Mouse (Mus musculus) left cerebral cortex, postnatal 4 days (tissue): ENCODE measurements around the gene Nmnat2. TPM values are rescaled to one million over a fixed set of nuclear protein-coding genes. Genes with fewer than 3 reads are reported as not detected.

Source experiments
- DNase-seq: peaks from one replicate; pipeline ENCODE4 v3.0.0-alpha.2; 2022
- intact Hi-C: fragments of 180-260 bp; cut with DNase I; formaldehyde crosslinking; loops from one replicate; pipeline ENCODE4 v1.15.1; 2025
- total RNA-seq, 2 experiments: library from RNA; stranded (reverse); gene quantifications; 2 replicates each; pipeline ENCODE4 v1.2.3; 2021

Gene Nmnat2
- total RNA-seq, 2 experiments from 2014 or later, result 152 to 155 TPM

DNA sequence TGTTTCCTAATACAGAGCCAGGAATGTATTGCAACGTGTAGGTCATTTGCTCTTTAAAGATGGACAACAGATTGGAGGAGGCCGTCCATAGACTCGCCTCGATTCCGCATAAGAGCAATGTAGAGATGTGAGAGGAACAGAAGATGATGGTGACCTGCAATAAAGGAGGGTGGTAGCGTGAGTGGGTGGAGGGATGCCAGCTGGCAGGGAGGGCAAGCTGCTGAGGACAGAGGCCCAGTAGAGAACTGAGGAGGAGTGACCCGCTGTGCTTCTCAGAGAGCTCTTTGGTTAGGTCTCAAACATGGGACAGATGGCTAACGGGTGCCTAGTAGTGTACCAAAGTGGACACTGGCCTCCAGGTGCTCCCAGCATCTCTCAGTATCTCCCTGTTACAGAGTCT, 23.9 kb downstream of the Nmnat2 start:
- DNase-seq, result no peak
- intact Hi-C loops, result no loop called here

DNA sequence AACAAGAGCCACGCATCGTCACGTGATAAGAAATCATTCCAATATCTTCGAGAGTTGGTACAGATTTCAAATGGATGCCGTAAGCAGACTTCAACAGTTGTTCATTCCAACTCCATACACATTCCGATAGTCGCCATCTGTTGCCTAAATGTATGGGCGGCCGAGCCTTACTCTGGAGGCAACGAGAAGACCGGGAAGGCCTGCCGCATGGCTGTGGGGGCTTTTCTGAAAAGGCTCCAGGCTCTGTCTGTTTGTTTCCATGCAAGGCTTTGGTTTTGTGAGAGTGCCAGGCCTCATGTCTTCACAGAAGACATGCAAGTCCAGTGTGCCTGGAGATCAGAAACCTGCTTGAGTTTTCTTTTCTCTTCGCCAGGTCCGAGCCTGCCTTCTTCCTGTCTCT, 28.6 kb downstream of the Nmnat2 start:
- intact Hi-C loops, result no loop called here
- no peak for DNase-seq

DNA sequence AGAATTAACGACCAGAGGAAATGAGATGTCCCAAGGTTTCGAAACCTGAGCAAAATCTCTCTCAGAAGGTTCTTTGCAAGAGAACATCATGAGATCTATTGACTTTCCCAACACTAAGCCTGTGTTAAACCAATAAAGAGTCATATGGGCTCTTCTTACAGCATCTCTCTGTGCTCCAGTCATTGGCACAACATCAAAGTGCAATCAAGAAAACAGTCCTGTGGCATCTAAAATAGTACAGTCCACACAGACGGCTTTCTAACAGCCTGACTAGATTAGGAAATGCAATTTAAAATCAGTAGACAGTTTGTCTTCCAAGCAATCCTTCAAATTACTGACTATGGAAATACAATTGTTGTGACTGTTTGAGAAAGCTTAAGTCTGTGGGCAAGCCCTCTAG, 32.2 kb downstream of the Nmnat2 start:
- no peak for DNase-seq

DNA sequence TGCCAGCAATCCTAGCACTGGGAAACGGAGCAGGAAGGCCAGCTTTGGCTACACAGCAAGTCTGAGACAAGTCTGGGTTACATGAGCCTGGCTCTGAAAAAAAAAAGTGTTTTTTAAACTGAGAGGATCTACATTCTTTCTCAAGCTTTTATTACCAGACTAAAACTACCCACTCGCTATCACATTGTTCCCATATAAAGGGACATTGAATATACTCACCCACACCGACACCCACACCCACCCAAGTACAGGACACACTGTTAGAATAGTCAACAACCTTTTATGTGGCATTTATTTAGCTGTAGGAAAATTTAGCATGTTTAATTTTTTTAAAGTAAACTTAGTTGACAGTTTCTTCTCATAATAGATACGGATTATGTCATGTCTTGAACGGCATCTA, 35.3 kb downstream of the Nmnat2 start:
- intact Hi-C loops, result no loop called here
- no peak for DNase-seq

More for the DNA sequence above, 32.2 kb downstream of the Nmnat2 start:
- intact Hi-C loops, result no loop called here

DNA sequence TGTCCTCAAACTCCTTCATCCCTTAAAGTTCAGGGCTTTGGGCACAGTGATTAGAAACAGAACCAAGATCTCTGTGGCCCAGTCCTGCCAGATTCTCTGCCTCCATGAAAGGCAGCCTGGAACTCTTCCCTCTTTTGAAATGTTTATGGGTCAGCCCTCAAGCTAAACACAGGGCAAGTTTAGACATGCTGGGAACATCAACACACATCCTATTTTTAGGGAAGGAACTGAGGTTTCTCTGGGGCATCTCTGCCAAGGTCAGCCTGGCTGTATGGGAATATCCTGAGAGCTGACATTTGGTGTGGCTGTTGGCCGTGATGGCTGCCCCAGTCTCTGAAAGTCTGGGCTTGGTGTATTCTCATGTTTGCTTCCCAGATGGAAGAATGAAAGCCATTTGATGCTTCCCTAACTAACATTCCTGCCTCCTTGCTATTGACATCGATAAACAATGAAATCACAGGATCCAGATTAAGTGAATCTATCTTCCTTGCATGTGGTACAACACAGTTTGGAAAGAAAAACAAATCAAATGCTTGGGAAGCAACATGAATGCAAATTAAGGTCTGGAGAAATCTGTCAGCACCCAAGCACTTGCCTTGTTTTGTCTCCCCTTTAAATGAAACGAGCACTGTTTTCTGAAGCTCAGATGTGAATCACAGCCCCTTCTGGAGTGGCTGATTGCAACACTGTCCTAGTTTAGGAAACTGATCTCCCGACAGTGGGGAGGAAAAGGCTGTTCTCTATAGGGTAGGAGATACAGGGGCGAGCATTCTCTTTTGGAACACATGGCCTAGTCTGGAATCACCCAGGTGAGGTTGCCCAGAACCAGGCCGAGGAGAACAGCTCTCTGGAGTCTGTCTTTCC, 37.7 kb downstream of the Nmnat2 start:
- DNase-seq, result no peak
- intact Hi-C loops, result no loop called here

DNA sequence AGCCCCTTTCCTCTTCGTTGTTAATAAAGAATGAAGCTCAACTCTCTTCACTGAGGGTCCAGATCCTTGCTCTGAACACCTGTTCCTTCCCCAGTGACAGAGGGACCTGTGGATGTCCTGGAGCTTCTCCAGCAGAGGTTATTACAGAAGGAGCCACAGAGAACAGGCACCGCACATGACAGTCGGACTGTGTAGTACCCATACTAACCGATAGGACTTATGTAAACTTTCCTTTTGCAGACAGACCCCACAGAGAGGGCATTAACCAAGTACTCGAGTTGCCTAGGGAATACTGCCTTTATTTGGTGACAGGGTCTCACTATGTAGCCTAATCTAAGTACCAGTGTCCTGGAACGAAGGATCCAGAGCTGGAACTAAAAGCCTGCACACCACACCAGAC, 39.0 kb downstream of the Nmnat2 start:
- intact Hi-C loops, result no loop called here
- DNase-seq, result no peak

DNA sequence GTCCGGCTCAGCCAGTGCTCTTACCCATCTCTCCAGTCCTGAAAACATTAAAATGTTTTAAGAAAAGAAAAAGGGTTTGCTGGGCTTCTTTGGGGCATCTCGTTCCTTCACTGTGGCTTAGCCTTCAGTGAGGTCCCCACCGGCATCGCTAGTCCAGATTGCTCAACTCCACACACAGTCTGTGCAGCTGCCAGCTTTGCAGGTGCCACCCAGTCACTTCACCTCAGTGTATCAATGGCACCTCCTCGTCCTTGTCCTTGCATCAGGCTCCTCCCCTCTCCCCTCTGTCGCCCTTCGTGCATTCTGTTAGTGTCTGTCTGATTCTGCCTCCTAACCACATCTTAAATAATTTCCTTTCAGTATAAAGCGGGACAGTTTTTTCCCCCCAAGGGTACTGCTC, 45.2 kb downstream of the Nmnat2 start:
- intact Hi-C loops, result no loop called here
- no peak for DNase-seq

DNA sequence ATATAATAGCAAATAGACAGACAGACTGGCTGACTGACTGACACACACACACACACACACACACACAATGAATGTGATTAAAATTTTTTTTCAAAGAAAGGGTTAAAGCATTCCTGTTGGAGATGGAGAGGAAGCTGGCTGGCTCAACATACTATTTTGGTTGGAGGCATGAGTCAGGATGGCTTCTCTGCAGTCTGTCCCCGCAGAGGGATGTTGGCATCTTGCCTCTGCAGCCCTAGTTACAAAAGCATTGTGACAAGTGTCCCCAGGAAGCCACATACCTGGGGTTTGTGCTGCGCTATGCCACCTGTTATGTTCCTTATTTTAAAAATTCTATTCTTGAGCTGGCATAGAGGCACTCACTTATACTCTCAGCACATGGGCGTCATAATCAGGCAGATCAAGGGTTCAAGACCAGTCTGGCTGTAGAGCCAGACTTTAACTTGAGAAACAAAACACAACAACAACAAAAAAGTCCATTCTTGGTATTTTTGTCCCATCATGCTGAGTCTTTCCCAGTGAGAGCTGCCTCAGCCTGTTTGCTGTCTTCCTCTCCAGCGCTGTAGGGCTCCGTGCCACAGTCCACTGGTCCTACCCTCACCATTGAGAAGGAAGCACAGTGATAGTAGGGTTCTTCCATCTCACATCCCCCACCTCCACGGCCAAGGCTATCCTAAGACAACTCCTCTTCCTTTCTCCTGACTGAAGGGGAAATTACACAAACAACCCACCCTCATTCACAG, 45.9 kb downstream of the Nmnat2 start:
- intact Hi-C loops, result no loop called here
- peak; percentile 65 for DNase-seq

DNA sequence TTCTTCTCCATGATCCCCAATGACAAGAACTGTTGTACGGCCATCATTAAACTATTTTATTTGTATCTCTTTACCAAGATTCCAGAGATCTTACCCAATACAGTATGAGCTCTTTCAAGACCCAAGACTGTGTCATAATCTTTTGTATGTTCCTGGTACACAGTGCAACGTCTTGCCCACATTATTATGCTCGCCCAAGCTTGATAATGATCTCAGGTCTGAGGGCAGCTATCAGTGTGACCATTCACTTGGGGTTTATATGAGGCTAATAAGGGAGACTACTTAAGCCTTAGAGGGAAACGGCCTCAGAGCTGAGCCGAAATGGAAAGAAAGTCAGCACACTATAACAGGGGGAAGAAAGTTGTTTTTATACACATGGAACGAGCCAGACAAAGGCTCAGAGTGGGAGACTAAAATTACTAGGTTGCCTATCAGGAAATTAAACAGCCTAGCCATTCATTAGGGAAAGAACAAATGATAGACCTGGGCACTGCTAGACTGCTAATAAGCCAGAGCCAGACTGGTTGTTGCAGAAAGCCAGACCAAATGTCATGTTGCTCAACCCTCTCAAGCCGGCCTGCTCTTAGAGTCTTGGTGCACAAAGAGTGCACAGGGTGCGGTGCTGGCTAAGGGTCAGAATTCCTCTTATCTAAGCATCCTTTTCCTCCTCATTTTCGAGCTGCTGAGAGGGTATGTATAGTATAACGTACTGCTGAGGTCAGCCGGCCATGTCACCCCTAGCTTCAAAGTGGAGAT, 47.7 kb downstream of the Nmnat2 start:
- intact Hi-C loops, result no loop called here
- no peak for DNase-seq

DNA sequence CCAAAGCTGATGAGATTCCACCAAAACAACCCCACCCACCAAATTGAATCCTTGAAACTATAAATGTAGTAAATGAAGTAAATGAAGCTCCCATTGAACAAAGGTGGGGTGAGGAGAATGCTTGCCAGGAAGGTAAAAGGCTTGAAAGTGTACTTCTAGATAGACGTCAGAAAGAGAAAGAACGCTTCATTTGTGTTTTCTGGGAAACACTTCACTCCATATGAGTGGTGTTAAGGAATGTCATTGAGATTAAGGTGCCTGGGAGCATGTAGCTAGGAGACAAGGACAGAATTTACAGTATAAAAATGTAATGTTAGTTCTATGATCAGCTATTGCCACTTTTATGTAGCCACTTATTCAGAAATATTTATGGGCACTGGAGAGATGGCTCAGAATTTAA, 49.7 kb downstream of the Nmnat2 start:
- intact Hi-C loops, result no loop called here
- no peak for DNase-seq

DNA sequence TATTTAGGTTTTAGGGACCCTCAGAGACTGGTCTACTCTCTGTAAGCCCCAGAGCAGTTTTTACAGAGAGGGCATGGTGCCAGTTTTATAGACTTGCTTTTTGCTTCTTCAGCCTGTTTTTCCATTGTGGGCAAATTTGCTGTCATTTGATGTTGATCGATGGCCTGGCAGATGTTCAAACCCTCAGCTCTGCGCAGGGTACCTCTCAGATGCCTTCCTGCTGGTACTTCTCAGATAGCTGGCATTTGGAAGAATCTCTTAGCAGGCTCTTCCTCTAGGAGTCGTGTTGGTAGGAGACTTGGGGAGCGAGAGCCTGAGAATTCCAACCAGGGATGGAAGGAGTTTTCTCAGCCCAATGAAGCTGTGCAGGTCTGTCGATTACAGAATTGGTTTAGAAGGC, 51.3 kb downstream of the Nmnat2 start:
- intact Hi-C loops, result no loop called here
- DNase-seq, result no peak

DNA sequence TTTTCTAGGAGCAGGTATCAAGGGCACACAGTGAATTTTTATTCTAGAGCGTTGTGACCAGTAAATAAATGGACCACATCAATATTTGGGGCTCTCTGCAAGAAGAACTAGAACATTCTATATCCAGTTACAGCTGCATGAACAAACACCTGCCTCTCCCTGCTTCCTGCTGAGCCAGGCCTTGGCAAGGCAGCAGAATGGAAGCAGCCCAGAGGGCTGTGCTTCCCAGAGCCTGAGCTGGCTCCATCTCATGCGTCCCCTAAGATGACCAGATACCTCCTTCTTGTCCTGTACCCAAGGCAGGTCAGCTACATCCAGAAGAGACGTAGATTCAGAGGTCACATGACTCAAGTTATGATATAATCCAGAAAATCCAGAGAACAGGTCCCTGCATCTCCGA, 52.0 kb downstream of the Nmnat2 start:
- intact Hi-C loops, result no loop called here
- DNase-seq, result no peak

DNA sequence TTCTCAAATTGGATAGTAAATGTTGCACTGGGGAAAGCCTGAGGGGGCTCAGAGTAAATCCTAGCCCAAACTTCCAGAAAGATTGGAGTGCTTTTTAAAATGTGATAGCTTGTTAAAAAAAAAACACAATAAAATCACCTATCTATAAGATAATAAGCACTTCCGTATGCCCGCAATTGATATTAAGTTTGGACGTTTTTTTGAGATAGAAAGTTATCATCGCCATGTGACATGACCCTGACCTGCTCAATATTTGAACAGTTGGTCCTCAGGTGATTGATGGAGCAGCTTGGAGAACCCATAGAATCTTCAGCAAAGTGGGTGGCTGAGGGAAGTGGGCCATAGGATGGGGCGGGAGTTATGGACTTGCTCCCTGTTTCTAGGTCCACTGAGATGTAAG, 52.5 kb downstream of the Nmnat2 start:
- DNase-seq, result no peak

DNA sequence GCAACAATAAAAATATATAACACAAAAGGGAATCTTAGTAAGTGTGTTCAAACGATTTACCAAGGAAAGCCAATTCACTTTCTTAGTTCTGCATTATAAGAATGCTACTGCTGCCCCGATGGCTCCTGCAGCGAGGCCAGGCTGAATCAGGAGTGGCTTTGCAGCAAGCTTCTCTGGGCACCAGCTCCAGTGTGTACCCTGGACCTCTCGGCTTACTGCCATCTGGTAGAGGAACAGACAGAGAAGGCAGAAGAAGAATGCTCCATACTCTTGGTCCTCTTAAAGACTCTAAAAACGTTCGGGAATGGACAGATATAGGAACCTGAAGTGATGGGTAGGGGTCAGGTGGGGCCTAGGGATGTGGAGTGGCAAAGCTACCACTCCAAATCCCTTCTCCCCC, 53.0 kb downstream of the Nmnat2 start:
- intact Hi-C loops, result no loop called here
- no peak for DNase-seq

More for the DNA sequence above, 52.5 kb downstream of the Nmnat2 start:
- intact Hi-C loops, result no loop called here

DNA sequence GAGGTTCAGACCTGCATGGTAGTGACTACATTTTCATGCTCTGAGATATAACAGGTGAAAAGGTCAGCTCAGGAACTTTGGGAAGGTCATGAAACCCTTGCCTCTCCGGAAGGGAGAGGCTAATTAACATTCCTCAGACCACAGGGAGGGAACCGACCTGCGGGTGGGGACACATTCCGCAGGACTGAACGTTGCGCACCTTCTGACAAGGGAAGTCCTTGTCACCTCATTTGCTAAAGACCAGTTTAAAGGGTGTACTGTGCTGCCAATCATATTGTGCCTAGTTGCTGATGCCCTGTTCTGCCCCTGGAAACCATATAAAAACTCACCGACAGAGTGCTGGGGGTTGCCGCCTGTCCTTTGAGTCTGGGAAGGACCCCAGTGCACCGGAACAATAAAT, 54.5 kb downstream of the Nmnat2 start:
- no peak for DNase-seq
- intact Hi-C loops, result no loop called here

DNA sequence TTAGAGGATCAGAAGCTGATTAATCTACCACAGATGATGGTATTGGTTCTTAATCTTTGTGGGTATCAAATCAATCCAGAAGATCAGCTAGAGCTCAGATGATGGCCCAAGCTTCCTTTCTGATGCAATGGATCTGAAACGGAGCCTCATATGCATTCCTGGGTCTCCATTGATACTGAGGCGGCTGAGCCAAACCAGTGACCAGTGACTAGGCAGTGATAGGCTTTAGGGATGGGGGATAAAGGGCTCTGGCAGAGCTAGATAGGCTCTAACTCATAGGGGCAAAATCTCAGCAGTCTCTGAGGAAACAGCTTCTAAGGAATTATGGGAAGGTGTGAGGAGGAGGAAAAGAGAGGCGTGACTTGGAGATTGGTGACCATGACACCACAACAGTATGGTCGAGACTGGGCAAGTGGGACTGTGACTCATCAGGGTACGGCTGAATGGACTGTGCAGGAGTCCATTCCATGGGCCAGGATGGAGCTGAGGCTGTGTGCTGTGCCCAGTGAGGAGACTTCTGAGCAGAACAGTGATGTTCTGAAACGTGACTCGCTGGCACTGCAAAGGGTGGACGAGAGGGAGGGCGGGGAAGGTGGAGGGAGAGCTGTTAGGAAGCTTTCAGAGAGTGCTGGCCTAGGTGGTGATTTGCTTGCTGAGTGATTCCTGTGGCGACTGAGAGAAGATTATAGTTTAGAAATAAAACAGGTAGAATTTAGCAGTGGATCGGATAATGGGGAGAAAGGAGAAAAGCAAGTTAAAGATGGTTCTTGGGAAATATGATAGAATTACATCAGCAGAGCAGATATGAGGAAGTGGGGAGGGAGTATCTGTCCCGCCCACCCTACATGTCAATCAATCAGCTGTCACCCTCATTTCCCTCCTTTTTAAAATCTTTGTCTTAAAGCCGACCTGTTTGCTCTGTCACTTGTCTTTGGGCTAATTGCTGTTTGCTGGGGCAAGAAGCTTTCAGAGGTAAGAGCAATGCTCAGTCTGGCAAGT, 55.9 kb downstream of the Nmnat2 start:
- intact Hi-C loops, result no loop called here
- no peak for DNase-seq

DNA sequence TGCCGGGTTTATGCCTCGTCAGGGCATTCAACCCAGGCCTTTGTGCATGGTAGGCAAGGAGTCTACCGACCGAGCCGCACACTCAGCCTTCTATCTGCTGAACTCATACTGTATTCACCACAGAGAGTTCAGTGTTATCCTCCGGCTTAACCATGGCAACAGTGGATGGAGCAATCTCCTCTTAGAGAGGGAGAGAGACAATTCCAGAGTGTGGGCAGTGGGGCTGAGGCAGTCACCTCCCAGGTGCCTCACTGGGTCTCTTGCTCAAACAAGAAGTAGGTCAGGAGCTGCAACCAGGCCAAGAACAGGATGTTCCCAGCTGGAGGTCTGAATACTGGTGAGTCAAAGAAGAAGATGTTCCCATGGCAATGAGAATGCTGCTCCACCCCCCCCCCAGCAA, 56.8 kb downstream of the Nmnat2 start:
- no peak for DNase-seq
- intact Hi-C loops, result no loop called here

DNA sequence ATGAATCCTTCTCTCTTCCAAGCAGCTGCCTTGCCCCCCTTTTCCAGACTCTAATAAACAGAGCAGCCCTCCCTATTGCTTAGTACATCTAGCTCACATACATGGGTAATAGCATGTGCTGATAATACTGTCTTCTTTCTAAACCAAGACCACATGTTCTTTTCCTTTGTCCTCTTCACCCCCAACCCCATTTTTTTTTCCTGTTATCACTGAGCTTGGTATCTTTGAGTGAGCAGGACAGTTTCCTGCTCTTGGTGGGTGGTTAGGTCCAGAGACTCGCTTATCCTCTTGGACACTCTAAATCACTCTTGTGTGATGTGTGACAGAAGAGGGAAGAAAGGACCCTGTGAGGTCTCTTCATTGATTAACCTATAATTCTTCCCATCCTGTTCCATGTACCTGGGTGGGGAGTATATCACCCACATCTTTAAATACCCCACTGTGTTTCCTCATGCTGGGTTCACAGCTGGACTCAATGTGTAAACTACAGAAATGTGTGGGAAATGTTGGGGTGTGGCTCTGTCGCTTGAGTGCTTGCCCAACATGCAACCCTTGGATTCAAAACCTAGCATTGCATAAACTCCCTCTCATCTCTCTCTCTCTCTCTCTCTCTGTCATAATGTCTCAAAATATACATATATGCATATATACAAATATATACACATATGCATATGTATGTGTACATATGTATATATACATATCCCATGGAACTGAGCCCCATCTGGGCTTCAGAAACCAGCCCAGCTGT, 58.9 kb downstream of the Nmnat2 start:
- DNase-seq, result no peak
- intact Hi-C loops, result no loop called here

DNA sequence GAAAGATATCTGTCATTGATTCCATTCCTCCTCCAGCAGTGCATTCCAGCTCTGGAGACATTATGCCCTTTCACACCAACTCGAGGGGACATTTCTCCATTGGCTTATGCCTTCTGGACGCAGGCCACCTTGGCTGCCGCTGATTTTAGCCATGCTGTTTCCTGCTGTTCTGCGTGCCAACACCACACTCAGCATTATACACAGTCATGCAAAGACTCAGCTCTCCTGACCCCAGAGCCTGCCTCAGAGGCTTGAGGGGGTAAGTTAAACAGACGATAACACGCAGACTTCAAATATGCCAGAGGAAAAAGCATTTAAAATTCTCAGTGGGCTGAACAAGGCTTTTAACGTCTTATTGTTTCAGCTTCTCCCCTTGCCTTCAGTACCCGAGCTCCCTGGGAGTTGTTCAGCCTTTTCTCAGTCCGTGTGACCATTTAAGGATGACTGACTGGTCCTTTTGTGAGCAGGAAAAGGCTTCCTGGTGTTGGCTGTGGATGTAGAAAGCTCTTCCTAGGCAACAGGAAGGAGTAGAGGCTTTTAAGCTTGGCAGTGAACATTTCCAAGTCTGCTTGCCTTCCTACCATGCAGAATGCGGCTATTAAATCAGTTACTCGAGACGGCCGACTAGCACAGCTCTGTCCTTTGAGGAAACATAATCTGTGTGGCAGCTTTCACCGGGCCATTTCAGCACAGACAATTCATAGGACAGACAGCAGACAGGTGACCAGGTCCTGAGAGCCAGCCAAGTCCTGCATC, 59.8 kb downstream of the Nmnat2 start:
- peak; percentile 78 for DNase-seq

More for the DNA sequence above, 59.8 kb downstream of the Nmnat2 start:
- intact Hi-C loops, result no loop called here
